Mouse (Mus musculus) small intestine, adult 2 months (tissue): ENCODE results near the gene Itpr3. TPM values are rescaled to one million over a fixed set of nuclear protein-coding genes. Genes with fewer than 3 reads are reported as not detected.

ENCODE experiments used
- H3K27ac ChIP-seq: fragments of 200-500 bp; 2 replicates; pipeline ENCODE4 v1.5.1; 2012; ENCODE audit warnings: low read depth, low read length, control low read depth, inconsistent platforms; ENCODE audit not compliant: insufficient read depth
- H3K27me3 ChIP-seq: fragments of 200-500 bp; 2 replicates; pipeline ENCODE4 v1.6.1; 2012; ENCODE audit warnings: mild to moderate bottlenecking, moderate library complexity, low read length, inconsistent platforms; ENCODE audit not compliant: control insufficient read depth, insufficient read depth
- H3K36me3 ChIP-seq: fragments of 200-500 bp; 2 replicates; pipeline ENCODE4 v1.6.1; 2012; ENCODE audit warnings: mild to moderate bottlenecking, low read length, control low read depth, inconsistent platforms; ENCODE audit not compliant: control insufficient read depth, insufficient read depth
- H3K4me1 ChIP-seq: fragments of 200-500 bp; 2 replicates; pipeline ENCODE4 v1.6.1; 2012; ENCODE audit warnings: low read length, inconsistent platforms, mixed read lengths; ENCODE audit not compliant: control insufficient read depth, insufficient read depth, insufficient read length
- H3K4me3 ChIP-seq: fragments of 200-500 bp; 2 replicates; pipeline ENCODE4 v1.5.1; 2012; ENCODE audit warnings: low read depth, mild to moderate bottlenecking, control low read depth, inconsistent platforms, low read length, moderate library complexity
- CTCF ChIP-seq: fragments of 200-500 bp; IDR thresholded peaks from 2 replicates; pipeline ENCODE4 v1.5.1; 2012; ENCODE audit warnings: low read depth, mild to moderate bottlenecking, control low read depth, inconsistent platforms, low read length, moderate library complexity, mixed read lengths; ENCODE audit not compliant: insufficient replicate concordance, insufficient read length; ENCODE audit errors: extremely low read depth
- POLR2A ChIP-seq: fragments of 200-500 bp; IDR thresholded peaks from 2 replicates; pipeline ENCODE4 v1.6.1; 2012; ENCODE audit warnings: low read depth, mild to moderate bottlenecking, control low read depth, inconsistent platforms, low read length, moderate library complexity
- WGBS: fragments of 180-500 bp; shearing (Covaris S2); methylation state at CpG from one replicate; pipeline ENCODE4 v1.1.7; 2018; 5-methylcytosine and 5-hydroxymethylcytosine counted together
- polyA plus RNA-seq: library from polyadenylated mRNA; depleted of rRNA; stranded (reverse); fragments of >200 nt; gene quantifications from 2 replicates; pipeline ENCODE4 v1.2.3, GENCODE M21; 2012

Gene Itpr3
- polyA plus RNA-seq, 1 experiment = 66.7 TPM

GRCm38 (mm10) chr17:27118676-27119539 lies 61.8 kb downstream of the Itpr3 start:
- Histone ChIP-seq H3K4me3 (no peak overlapping the region), H3K27me3 (no peaks in the 10 kb centered on the region), H3K27ac (no peak overlapping the region), H3K36me3 (peaks cover 79% of the 10 kb centered on the region), H3K4me1 (peaks cover 9% of the 10 kb centered on the region)
- 78% methylated on average over 25 of the region's 25 CpGs for WGBS
- no peak for TF ChIP-seq CTCF
- TF ChIP-seq POLR2A = no peak

GRCm38 (mm10) chr17:27119540-27119895 lies 62.4 kb downstream of the Itpr3 start:
- H3K27me3 ChIP-seq = no peaks in the 10 kb centered on the region
- H3K27ac ChIP-seq = no peak overlapping the region
- TF ChIP-seq POLR2A (no peak), CTCF (no peak)
- H3K4me3 ChIP-seq = no peak overlapping the region
- 85% methylated on average over 4 of the region's 4 CpGs for WGBS
- H3K4me1 ChIP-seq = peaks cover 9% of the 10 kb centered on the region
- peaks cover 79% of the 10 kb centered on the region for H3K36me3 ChIP-seq

GRCm38 (mm10) chr17:27119954-27120353 lies 62.9 kb downstream of the Itpr3 start:
- peaks cover 76% of the 10 kb centered on the region for H3K36me3 ChIP-seq
- WGBS = 75% methylated on average over 8 of the region's 8 CpGs

GRCm38 (mm10) chr17:27120561-27121024 lies 63.5 kb downstream of the Itpr3 start:
- Histone ChIP-seq H3K36me3 (peaks cover 70% of the 10 kb centered on the region), H3K4me3 (no peak overlapping the region), H3K27ac (no peak overlapping the region), H3K4me1 (peaks cover 9% of the 10 kb centered on the region), H3K27me3 (no peaks in the 10 kb centered on the region)
- peak; percentile 60; the same call in 1 of the 2 replicates for TF ChIP-seq CTCF
- TF ChIP-seq POLR2A = no peak
- 62% methylated on average over 18 of the region's 18 CpGs for WGBS

More at GRCm38 (mm10) chr17:27119954-27120353, 62.9 kb downstream of the Itpr3 start:
- H3K27ac ChIP-seq = no peak overlapping the region
- H3K27me3 ChIP-seq = no peaks in the 10 kb centered on the region
- peaks cover 9% of the 10 kb centered on the region for H3K4me1 ChIP-seq
- no peak overlapping the region for H3K4me3 ChIP-seq
- no peak for TF ChIP-seq POLR2A
- TF ChIP-seq CTCF = no peak

- 84% methylated on average over 14 of the region's 14 CpGs for WGBS
- no peaks in the 10 kb centered on the region for H3K27me3 ChIP-seq
- no peak overlapping the region for H3K4me3 ChIP-seq
- TF ChIP-seq POLR2A (no peak), CTCF (no peak)
- peaks cover 9% of the 10 kb centered on the region for H3K4me1 ChIP-seq
- H3K36me3 ChIP-seq = peaks cover 63% of the 10 kb centered on the region
- H3K27ac ChIP-seq = no peak overlapping the region
Observed at GRCm38 (mm10) chr17:27121266-27121665, 64.2 kb downstream of the Itpr3 start.

GRCm38 (mm10) chr17:27121781-27122180 lies 64.7 kb downstream of the Itpr3 start:
- H3K36me3 ChIP-seq = peaks cover 58% of the 10 kb centered on the region
- peaks cover 9% of the 10 kb centered on the region for H3K4me1 ChIP-seq
- no peak for TF ChIP-seq CTCF
- TF ChIP-seq POLR2A = no peak
- peak overlapping the region; percentile 44 for H3K27ac ChIP-seq
- H3K4me3 ChIP-seq = no peak overlapping the region
- no peaks in the 10 kb centered on the region for H3K27me3 ChIP-seq
- 48% methylated on average over 7 of the region's 7 CpGs for WGBS

- no peak overlapping the region for H3K4me3 ChIP-seq
- TF ChIP-seq CTCF (no peak), POLR2A (no peak)
- 84% methylated on average over 11 of the region's 11 CpGs for WGBS
- H3K27ac ChIP-seq = no peak overlapping the region
- H3K4me1 ChIP-seq = peaks cover 9% of the 10 kb centered on the region
- H3K36me3 ChIP-seq = peaks cover 49% of the 10 kb centered on the region
- no peaks in the 10 kb centered on the region for H3K27me3 ChIP-seq
Observed at GRCm38 (mm10) chr17:27122701-27123100, 65.6 kb downstream of the Itpr3 start.
